Mouse (Mus musculus): ENCODE data around the gene Galnt17.

Gene Galnt17

DNA sequence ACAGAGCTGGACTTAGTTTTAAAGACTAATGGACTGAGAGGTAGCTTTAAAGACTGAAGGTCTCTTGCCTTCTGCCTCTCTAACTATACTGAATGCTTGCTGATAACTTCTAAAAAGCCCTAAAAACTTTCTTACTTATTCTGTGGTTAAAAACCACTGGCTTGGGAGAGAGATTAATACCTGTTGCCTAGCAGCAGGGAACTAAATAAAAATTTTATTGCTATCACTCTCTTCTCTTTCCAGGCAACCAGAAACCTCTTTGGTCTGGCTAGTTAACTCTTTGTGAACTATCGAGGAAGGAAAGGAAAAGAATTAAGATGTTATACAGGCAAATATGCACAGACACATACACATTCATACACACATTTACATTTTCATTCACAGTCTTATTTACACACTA is 377.3 kb downstream of the Galnt17 start:
- ATAC-seq (ENCODE audit: low TSS enrichment) = no peak

GRCm38 (mm10) chr5:130927794-130928149 is 380.5 kb downstream of the Galnt17 start:
- no peak for ATAC-seq (ENCODE audit: low TSS enrichment)

- ATAC-seq (ENCODE audit: low TSS enrichment) = no peak
These were observed 381.0 kb downstream of the Galnt17 start for GRCm38 (mm10) chr5:130927138-130927793.

GRCm38 (mm10) chr5:130925681-130926080 is 382.6 kb downstream of the Galnt17 start:
- ATAC-seq (ENCODE audit: low TSS enrichment) = no peak

- ATAC-seq (ENCODE audit: low TSS enrichment) = no peak
These were observed 384.0 kb downstream of the Galnt17 start for GRCm38 (mm10) chr5:130924245-130924827.

- no peak for ATAC-seq (ENCODE audit: low TSS enrichment)
These were observed 388.3 kb downstream of the Galnt17 start for GRCm38 (mm10) chr5:130919969-130920368.

DNA sequence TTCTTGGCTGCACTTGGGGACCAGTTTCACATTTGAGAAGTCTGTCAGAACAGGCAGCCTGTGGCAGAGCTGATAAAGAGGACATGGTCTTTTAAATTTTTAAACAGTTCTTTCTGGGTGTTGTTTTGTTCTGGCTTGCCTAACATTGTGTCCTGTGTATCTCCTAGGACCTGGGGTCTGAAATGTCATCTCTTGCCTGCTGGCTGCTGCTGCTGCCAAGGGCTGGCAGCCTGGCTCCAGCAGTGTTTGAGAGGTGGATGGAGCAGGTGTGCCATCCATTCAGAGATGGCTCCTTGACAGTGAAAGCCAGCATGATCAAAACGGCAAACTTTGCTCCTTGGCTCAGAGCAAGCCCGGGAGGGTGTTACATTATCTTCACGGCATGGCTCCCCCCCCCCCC is 393.7 kb downstream of the Galnt17 start:
- no peak for ATAC-seq (ENCODE audit: low TSS enrichment)

DNA sequence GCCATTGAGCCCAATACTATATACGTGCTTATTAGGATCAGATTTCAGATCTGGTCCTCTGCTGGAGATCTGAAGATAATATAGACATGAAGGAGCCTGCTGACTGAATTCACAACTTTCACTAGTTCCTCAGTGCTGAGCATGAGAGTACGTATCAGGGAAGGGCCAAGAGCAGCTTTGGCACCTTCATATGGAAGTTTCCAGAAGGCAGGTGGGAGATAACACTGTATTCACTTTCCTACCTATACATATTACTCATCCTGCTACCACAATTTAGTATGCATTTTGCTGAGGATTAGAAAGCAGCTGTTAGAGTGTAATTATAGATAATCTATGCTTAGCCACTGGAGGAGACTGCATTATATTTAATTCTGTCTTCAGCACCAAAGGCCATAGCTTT is 396.7 kb downstream of the Galnt17 start:
- peak; percentile 50; the same call in 1 of the 2 replicates for ATAC-seq (ENCODE audit: low TSS enrichment)

DNA sequence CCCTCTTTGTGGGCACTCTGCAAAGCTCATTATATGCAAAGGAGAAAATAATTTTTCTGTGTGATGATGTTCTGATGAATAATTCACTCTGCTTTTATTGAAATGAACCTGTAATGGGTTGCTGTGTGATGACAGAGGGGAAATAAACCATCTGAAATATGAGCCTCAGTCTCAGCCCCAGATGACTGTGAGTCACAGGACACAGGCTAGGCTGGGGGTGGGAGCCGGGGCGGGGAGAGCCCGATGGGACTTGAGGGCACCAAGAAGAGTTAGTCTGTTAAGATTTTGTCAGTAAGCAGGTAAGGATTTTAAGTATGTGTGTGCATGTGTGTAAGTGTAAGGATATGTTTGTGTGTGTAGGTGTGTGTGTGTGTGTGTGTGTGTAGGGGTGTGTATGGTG is 406.6 kb downstream of the Galnt17 start:
- ATAC-seq (ENCODE audit: low TSS enrichment) = no peak

- ATAC-seq (ENCODE audit: low TSS enrichment) = no peak
These were observed 412.3 kb downstream of the Galnt17 start for GRCm38 (mm10) chr5:130895991-130896390.

DNA sequence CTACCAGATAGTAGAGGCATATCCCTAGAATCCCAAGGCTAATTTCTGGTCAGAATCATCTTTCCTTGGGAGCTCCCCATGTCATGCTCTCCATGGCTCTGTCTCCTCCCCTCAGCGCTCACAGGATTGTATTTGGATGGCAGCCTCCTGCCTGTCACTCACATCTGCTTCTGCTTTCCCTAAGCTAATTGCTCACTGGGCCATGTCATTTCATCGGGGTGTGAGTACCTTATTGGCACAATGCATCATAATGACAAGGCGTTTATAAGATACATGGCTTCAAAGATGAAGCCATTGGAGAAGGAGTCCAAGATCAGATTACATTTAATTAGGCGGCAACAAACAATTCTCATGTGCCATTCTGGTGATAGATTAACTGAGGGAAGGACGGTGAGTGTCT is 416.6 kb downstream of the Galnt17 start:
- no peak for ATAC-seq (ENCODE audit: low TSS enrichment)

GRCm38 (mm10) chr5:130880331-130880730 is 428.0 kb downstream of the Galnt17 start:
- no peak for ATAC-seq (ENCODE audit: low TSS enrichment)

DNA sequence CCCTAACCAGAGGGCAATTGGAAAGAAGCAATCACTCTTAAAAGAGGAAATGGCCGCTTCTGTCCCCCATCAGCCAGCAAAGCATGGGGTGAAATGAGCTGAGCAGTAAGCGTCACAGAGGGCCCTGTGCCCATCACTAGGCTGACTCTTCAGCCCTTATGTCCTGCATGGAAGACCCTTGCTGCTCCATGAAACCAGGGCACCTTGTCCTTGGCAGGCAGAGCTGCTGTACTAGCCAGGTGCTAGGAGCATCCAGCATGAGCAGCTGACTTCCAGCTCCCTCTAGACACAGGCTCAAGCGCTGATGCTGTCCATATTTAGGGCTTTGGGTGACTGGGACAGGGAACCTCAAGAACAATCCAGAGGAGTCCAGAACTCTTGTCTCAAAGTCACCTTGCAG is 432.9 kb downstream of the Galnt17 start:
- no peak for ATAC-seq (ENCODE audit: low TSS enrichment)

DNA sequence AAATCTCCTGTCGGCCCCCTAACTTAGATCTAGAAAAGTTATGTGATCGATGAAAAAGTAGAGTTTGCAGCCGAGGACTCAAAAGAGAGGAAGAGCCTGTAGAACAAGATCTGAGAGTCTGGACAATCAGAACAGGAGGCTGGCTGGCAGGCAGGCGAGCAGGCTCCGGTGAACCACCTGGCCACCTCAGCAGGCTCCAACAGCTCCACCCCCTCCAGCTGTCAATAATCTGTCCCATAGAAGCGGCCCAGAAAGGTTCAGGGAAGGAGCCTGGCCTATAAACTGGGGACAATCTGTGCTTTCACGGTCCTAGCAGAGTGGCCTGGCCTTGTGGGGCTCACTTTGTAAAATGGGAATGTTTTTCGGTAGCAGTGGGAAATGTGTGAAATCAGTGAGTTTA is 437.2 kb downstream of the Galnt17 start:
- ATAC-seq (ENCODE audit: low TSS enrichment) = no peak

DNA sequence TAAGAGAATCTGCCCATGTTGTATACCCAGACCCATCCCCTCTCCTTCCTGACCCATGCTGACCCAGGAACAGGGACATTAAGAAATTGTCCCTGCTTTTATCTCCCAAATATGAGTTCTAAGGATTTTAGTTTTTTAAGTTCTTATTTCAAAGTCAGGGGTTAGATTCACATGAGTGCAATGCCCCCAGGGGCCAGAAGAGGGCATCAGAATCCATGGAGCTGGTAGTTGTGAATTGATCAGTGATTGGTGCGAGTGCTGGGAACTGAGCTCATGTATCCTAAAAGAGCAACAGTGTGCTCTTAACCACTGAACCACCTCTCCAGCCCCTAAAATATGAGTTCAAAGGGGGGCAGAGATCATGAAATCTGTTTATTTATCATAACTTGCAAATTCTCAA is 438.4 kb downstream of the Galnt17 start:
- ATAC-seq (ENCODE audit: low TSS enrichment) = no peak

DNA sequence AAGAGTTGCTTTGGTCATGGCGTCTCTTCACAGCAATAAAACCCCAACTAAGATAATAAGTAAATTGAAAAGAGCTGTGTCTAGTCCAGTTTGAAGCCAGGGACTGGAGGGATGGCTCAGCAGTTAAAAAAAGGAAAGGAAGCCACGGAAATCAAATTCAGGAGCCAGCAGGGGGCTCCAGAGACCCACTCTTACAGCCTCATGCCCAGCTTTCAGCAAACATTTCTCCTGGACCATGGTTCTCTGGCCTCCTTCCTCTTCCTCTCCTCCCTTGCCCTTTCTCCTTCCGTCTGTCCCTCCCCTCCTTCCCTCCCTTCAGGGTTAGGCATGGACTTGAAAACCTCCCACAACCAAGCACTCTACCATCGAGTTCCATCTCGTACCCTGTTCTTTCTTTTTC is 446.0 kb downstream of the Galnt17 start:
- peak; percentile 57; the same call in 1 of the 2 replicates for ATAC-seq (ENCODE audit: low TSS enrichment)

- no peak for ATAC-seq (ENCODE audit: low TSS enrichment)
These were observed 448.6 kb downstream of the Galnt17 start for GRCm38 (mm10) chr5:130859736-130860135.

DNA sequence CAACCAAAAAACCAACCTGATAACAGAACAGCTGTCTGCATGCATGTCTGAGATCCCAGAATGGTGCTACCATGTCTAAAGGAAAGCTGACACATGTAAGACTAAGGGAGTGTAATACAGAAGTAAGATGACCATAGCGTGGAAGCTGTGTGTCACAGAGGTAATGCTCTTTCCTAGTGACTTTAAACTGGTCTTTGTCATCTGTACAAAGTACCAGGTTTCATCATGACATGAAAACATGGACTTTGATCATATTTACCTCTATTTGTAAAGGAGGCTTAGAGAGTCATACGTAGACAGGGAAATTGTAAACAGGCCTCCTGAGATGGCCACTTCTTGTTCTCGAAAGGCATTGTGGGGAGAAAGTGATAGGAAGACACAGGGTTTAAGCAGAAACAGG is 449.6 kb downstream of the Galnt17 start:
- ATAC-seq (ENCODE audit: low TSS enrichment) = no peak

DNA sequence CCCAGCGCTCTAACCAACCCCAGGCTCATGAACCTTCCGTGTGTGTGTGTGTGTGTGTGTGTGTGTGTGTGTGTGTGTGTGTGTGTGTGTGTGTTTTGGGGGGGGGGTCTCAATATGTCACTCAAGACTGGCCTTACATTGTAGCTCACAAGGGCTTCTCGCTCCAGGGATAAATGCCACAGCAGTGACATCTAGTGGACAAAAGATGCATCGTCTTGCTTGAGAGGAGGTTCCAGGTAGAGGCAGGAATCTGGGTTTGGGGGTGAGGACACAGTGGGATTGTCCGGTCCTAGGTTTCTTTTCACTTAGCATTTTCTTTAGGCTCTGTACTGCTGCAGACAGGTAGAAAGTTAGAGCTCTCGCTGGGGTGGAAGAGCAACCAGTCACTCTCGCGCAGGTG is 450.1 kb downstream of the Galnt17 start:
- no peak for ATAC-seq (ENCODE audit: low TSS enrichment)

DNA sequence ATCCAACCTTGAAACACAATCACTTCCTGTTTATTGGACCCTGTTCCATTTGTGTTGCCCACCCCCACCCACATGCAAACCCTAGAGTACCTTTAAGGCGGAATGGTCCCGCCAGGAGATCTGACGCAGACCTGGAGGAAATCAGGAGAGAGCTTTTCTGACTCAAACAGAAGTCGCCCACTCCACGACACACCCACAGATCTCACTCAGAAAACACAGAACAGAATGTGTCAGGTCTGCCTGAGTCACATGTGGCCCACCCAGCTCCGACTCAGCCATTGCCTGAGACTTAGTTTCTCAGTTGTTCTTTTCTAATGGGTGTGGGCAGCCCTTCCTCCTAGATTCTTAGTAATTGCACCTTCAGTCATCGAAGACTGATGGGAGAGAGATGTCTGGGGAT is 453.9 kb downstream of the Galnt17 start:
- peak; percentile 91 for ATAC-seq (ENCODE audit: low TSS enrichment)

- 0 out of 2 replicates have a peak, but pooled peaks have one; percentile 15 for ATAC-seq (ENCODE audit: low TSS enrichment)
These were observed 454.9 kb downstream of the Galnt17 start for GRCm38 (mm10) chr5:130853371-130853770.

- ATAC-seq (ENCODE audit: low TSS enrichment) = no peak
These were observed 456.1 kb downstream of the Galnt17 start for GRCm38 (mm10) chr5:130852182-130852581.

DNA sequence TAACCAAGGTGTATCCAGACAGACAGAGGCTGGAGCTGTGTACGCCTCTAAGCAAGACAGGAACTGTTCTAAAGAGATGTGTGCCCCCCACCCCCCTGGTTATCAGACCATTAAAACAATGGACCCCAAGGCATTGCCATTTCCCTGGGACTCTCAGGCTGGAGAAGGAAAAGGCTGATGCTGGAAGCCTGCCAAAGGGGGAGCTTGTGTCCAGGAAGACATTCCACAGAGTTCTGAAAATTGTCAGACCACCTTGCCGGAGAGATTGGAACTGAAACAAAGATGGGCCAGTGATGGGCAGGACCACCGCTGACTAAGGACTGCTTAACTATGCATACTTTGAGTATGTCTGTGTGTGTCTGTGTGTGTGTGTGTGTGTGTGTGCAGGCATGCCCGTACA is 458.7 kb downstream of the Galnt17 start:
- no peak for ATAC-seq (ENCODE audit: low TSS enrichment)

- no peak for ATAC-seq (ENCODE audit: low TSS enrichment)
These were observed 459.7 kb downstream of the Galnt17 start for GRCm38 (mm10) chr5:130848562-130848961.

Measured in frontal cortex, adult (tissue).